Mouse (Mus musculus): Measurements from ENCODE around the gene Lrrc41. TPM values are rescaled to one million over a fixed set of nuclear protein-coding genes. Genes with fewer than 3 reads are reported as not detected.

Lrrc41 gene
- polyA plus RNA-seq, 1 experiment from 2014 or later, result 53.8 TPM

GRCm38 (mm10) chr4:116052526-116053293 lies 22.4 kb upstream of the Lrrc41 start:
- WGBS, result 9% methylated on average over 22 of the region's 22 CpGs
- H3K9me3 ChIP-seq (replicated peaks; ENCODE audit: control insufficient read depth, low read length), result no peaks in the 10 kb centered on the region
- H3K4me2 ChIP-seq (ENCODE audit: low read depth, low read length), result peak overlapping the region; percentile 97
- no peaks in the 10 kb centered on the region for H3K27me3 ChIP-seq (ENCODE audit: control insufficient read depth, insufficient read depth, low read length)
- H3K36me3 ChIP-seq (ENCODE audit: control insufficient read depth, insufficient read depth), result no peaks in the 10 kb centered on the region
- peak overlapping the region; percentile 72 for H3K4me3 ChIP-seq (ENCODE audit: low read length)
- H3K27ac ChIP-seq (ENCODE audit: low read length), result peak overlapping the region; percentile 97
- H3K9ac ChIP-seq (ENCODE audit: low read length), result peak overlapping the region; percentile 81
- 0 out of 2 replicates have a peak, but pooled peaks have one; percentile 33 for ATAC-seq (replicated peaks; ENCODE audit: extremely low read depth, insufficient read depth, low FRiP score)
- H3K4me1 ChIP-seq (ENCODE audit: control insufficient read depth, insufficient read depth, low read length), result peaks cover 12% of the 10 kb centered on the region

GRCm38 (mm10) chr4:116053399-116053961 lies 21.6 kb upstream of the Lrrc41 start, which contains the start of gene Nsun4:
Gene Nsun4 (minus strand): TSS chr4:116053876.
- peak within 1 kb of the TSS; percentile 97 for H3K27ac ChIP-seq (ENCODE audit: low read length)
- H3K9ac ChIP-seq (ENCODE audit: low read length), result peak within 1 kb of the TSS; percentile 81
- H3K9me3 ChIP-seq (replicated peaks; ENCODE audit: control insufficient read depth, low read length), result no peaks in the 10 kb centered on the region
- peak within 1 kb of the TSS; percentile 72 for H3K4me3 ChIP-seq (ENCODE audit: low read length)
- under 1% methylated on average over 35 of the region's 35 CpGs for WGBS
- peaks cover 11% of the 10 kb centered on the region for H3K4me1 ChIP-seq (ENCODE audit: control insufficient read depth, insufficient read depth, low read length)
- ATAC-seq (replicated peaks; ENCODE audit: extremely low read depth, insufficient read depth, low FRiP score), result peak; percentile 92
- H3K36me3 ChIP-seq (ENCODE audit: control insufficient read depth, insufficient read depth), result no peaks in the 10 kb centered on the region
- H3K27me3 ChIP-seq (ENCODE audit: control insufficient read depth, insufficient read depth, low read length), result no peaks in the 10 kb centered on the region
- peak within 1 kb of the TSS; percentile 97 for H3K4me2 ChIP-seq (ENCODE audit: low read depth, low read length)

- Histone ChIP-seq H3K4me3 (ENCODE audit: low read length) (no peak overlapping the region), H3K4me2 (ENCODE audit: low read depth, low read length) (no peak overlapping the region), H3K9ac (ENCODE audit: low read length) (no peak overlapping the region), H3K9me3 (replicated peaks; ENCODE audit: control insufficient read depth, low read length) (no peaks in the 10 kb centered on the region), H3K27ac (ENCODE audit: low read length) (no peak overlapping the region), H3K27me3 (ENCODE audit: control insufficient read depth, insufficient read depth, low read length) (no peaks in the 10 kb centered on the region), H3K36me3 (ENCODE audit: control insufficient read depth, insufficient read depth) (no peaks in the 10 kb centered on the region), H3K4me1 (ENCODE audit: control insufficient read depth, insufficient read depth, low read length) (peaks cover 8% of the 10 kb centered on the region)
- 10% methylated on average over 1 of the region's 1 CpGs for WGBS
- ATAC-seq (replicated peaks; ENCODE audit: extremely low read depth, insufficient read depth, low FRiP score), result no peak
These were observed 17.5 kb upstream of the Lrrc41 start for GRCm38 (mm10) chr4:116057559-116057958.

GRCm38 (mm10) chr4:116059012-116059726 lies 15.9 kb upstream of the Lrrc41 start:
- Histone ChIP-seq H3K27ac (ENCODE audit: low read length) (no peak overlapping the region), H3K27me3 (ENCODE audit: control insufficient read depth, insufficient read depth, low read length) (no peaks in the 10 kb centered on the region), H3K9me3 (replicated peaks; ENCODE audit: control insufficient read depth, low read length) (no peaks in the 10 kb centered on the region), H3K9ac (ENCODE audit: low read length) (no peak overlapping the region), H3K36me3 (ENCODE audit: control insufficient read depth, insufficient read depth) (no peaks in the 10 kb centered on the region), H3K4me3 (ENCODE audit: low read length) (no peak overlapping the region), H3K4me2 (ENCODE audit: low read depth, low read length) (no peak overlapping the region), H3K4me1 (ENCODE audit: control insufficient read depth, insufficient read depth, low read length) (peaks cover 2% of the 10 kb centered on the region)
- 74% methylated on average over 5 of the region's 5 CpGs for WGBS
- ATAC-seq (replicated peaks; ENCODE audit: extremely low read depth, insufficient read depth, low FRiP score), result no peak

- ATAC-seq (replicated peaks; ENCODE audit: extremely low read depth, insufficient read depth, low FRiP score), result no peak
- H3K36me3 ChIP-seq (ENCODE audit: control insufficient read depth, insufficient read depth), result peaks cover 27% of the 10 kb centered on the region
- H3K4me2 ChIP-seq (ENCODE audit: low read depth, low read length), result no peak overlapping the region
- H3K4me3 ChIP-seq (ENCODE audit: low read length), result no peak overlapping the region
- H3K9ac ChIP-seq (ENCODE audit: low read length), result no peak overlapping the region
- no peak overlapping the region for H3K27ac ChIP-seq (ENCODE audit: low read length)
- no peaks in the 10 kb centered on the region for H3K27me3 ChIP-seq (ENCODE audit: control insufficient read depth, insufficient read depth, low read length)
- 23% methylated on average over 1 of the region's 1 CpGs for WGBS
- H3K9me3 ChIP-seq (replicated peaks; ENCODE audit: control insufficient read depth, low read length), result no peaks in the 10 kb centered on the region
- no peaks in the 10 kb centered on the region for H3K4me1 ChIP-seq (ENCODE audit: control insufficient read depth, insufficient read depth, low read length)
These were observed 11.2 kb upstream of the Lrrc41 start for GRCm38 (mm10) chr4:116063855-116064254.

- no peaks in the 10 kb centered on the region for H3K9me3 ChIP-seq (replicated peaks; ENCODE audit: control insufficient read depth, low read length)
- H3K36me3 ChIP-seq (ENCODE audit: control insufficient read depth, insufficient read depth), result peaks cover 40% of the 10 kb centered on the region
- H3K27ac ChIP-seq (ENCODE audit: low read length), result no peak overlapping the region
- no peak overlapping the region for H3K9ac ChIP-seq (ENCODE audit: low read length)
- H3K4me2 ChIP-seq (ENCODE audit: low read depth, low read length), result no peak overlapping the region
- H3K4me3 ChIP-seq (ENCODE audit: low read length), result no peak overlapping the region
- H3K4me1 ChIP-seq (ENCODE audit: control insufficient read depth, insufficient read depth, low read length), result peaks cover 15% of the 10 kb centered on the region
- no peak for ATAC-seq (replicated peaks; ENCODE audit: extremely low read depth, insufficient read depth, low FRiP score)
- no peaks in the 10 kb centered on the region for H3K27me3 ChIP-seq (ENCODE audit: control insufficient read depth, insufficient read depth, low read length)
- 60% methylated on average over 6 of the region's 6 CpGs for WGBS
These were observed 5.0 kb upstream of the Lrrc41 start for GRCm38 (mm10) chr4:116070116-116070515.

GRCm38 (mm10) chr4:116073146-116073545 lies 1.9 kb upstream of the Lrrc41 start:
- peak overlapping the region; percentile 52 for H3K9ac ChIP-seq (ENCODE audit: low read length)
- H3K9me3 ChIP-seq (replicated peaks; ENCODE audit: control insufficient read depth, low read length), result no peaks in the 10 kb centered on the region
- peak overlapping the region; percentile 87 for H3K4me2 ChIP-seq (ENCODE audit: low read depth, low read length)
- WGBS, result 45% methylated on average over 4 of the region's 4 CpGs
- peak overlapping the region; percentile 92 for H3K4me3 ChIP-seq (ENCODE audit: low read length)
- ATAC-seq (replicated peaks; ENCODE audit: extremely low read depth, insufficient read depth, low FRiP score), result no peak
- peaks cover 27% of the 10 kb centered on the region for H3K4me1 ChIP-seq (ENCODE audit: control insufficient read depth, insufficient read depth, low read length)
- no peaks in the 10 kb centered on the region for H3K27me3 ChIP-seq (ENCODE audit: control insufficient read depth, insufficient read depth, low read length)
- H3K36me3 ChIP-seq (ENCODE audit: control insufficient read depth, insufficient read depth), result peaks cover 21% of the 10 kb centered on the region
- no peak overlapping the region for H3K27ac ChIP-seq (ENCODE audit: low read length)

GRCm38 (mm10) chr4:116074145-116074675 lies 859 bp upstream of the Lrrc41 start:
- no peak for ATAC-seq (replicated peaks; ENCODE audit: extremely low read depth, insufficient read depth, low FRiP score)
- WGBS, result 0% methylated on average over 8 of the region's 8 CpGs
- Histone ChIP-seq H3K27me3 (ENCODE audit: control insufficient read depth, insufficient read depth, low read length) (no peaks in the 10 kb centered on the region), H3K27ac (ENCODE audit: low read length) (peak overlapping the region; percentile 97), H3K4me3 (ENCODE audit: low read length) (peak overlapping the region; percentile 92), H3K4me1 (ENCODE audit: control insufficient read depth, insufficient read depth, low read length) (peaks cover 27% of the 10 kb centered on the region), H3K4me2 (ENCODE audit: low read depth, low read length) (peak overlapping the region; percentile 87), H3K9ac (ENCODE audit: low read length) (peak overlapping the region; percentile 98), H3K9me3 (replicated peaks; ENCODE audit: control insufficient read depth, low read length) (no peaks in the 10 kb centered on the region), H3K36me3 (ENCODE audit: control insufficient read depth, insufficient read depth) (peaks cover 10% of the 10 kb centered on the region)
